Mouse (Mus musculus) adrenal gland, postnatal 10 days (tissue): ENCODE data around the gene Tmem11. TPM values are rescaled to one million over a fixed set of nuclear protein-coding genes. Genes with fewer than 3 reads are reported as not detected.
A peak's percentile ranks its signal among the peaks of the same experiment; 100 is the strongest.

ENCODE experiments used
- DNase-seq: peaks from one replicate; pipeline ENCODE4 v3.0.0; 2021; ENCODE audit warnings: mixed read lengths
- long read RNA-seq, 2 experiments: library from polyadenylated mRNA; stranded (forward); transcript quantifications; one replicate each; pipeline ENCODE4 v2.0.0; 2021
- total RNA-seq, 2 experiments: library from RNA; stranded (reverse); gene quantifications; 2 replicates each; pipeline ENCODE4 v1.2.3; 2021

Tmem11 gene
- total RNA-seq: 10 to 100 TPM; 51.9 to 54.1 TPM
- long read RNA-seq, experiment 1, transcript Tmem11-201 (2 exons, 1,457 nt): major isoform, 60 of 85 reads
- long read RNA-seq, experiment 1, transcript Tmem11-203 (3 exons, 1,511 nt): minor isoform, 5 of 85 reads
- long read RNA-seq, experiment 1, partial matches to known transcripts: 0 of 85 reads
- long read RNA-seq, experiment 1, other reads (novel, unspliced or antisense): 20 of 85 reads
- long read RNA-seq, experiment 2, transcript Tmem11-201 (2 exons, 1,457 nt): major isoform, 38 of 47 reads
- long read RNA-seq, experiment 2, partial matches to known transcripts: 0 of 47 reads
- long read RNA-seq, experiment 2, other reads (novel, unspliced or antisense): 8 of 47 reads

DNA sequence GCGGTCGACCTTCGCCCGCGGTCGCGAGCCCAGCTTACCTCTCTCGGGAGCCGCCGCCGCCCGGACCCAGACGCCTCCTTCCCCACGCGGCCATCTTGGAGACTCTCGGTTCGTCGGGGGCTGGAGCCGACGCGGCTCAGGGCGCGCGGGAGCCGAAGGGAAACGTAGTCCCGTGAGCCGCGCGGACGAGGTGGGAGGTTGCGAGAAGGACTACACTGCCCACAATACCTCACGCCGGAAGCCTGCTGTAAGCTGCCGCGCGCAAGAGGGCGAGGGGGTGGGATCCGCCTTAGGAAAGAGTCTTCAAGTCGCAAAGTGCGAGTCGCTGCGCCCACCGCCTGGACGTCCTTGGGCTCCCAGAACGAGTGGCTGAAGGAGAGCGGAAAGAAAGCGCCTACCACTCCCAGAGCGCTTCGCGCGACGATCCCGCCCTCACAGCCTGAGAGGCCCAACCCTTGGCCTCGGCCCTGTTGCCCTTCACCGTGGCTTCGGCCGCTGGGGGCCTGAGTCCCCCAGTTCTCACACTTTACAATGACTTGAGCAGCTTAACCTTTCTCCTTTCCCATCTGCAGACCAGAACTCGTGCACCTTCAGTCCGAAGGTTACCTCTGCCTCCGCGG is at the start of gene Tmem11:
Gene Tmem11, minus strand, starts transcription at position 598 of the 620 bp plus-strand sequence.
- peak; percentile 95 for DNase-seq

DNA sequence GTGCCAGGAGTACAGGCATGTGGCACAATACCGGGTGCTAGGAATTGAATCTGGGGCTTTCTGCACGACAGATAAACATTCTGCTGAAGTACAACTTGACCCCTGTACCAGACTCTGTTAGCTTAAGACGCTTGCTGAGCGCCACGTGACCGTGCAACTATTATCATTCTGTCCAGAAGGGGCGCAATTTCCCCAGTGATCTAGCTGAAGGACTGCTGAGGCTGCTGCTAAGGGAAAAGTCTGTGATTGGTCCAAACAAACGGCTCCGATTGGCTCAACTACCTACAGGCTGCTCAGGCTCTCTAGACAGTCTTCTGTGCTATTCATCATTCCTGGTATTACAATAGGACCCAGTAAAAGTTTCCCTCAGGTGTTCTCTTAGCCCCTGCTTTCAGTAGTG is 48.2 kb upstream of the Tmem11 start:
- DNase-seq: peak; percentile 93

DNA sequence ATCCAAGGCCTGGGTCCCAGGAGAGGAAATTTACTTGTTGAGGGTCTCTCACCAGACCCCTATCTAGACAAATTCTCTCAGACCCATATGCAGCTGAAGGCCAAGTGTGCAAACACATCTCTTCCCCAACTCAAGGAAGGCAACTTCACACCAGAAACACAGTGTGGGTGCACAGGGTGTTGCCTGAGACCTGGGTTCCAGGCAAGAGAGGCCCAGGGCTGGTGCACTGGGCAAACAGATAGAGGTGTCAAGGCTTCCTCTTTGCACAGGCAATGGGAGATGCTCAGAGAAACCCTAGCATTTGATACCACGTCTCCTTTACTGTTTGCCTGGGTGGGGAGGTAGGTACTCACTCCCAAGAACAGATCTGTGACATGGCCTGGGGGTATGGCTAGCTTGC is 45.9 kb upstream of the Tmem11 start:
- DNase-seq: no peak

DNA sequence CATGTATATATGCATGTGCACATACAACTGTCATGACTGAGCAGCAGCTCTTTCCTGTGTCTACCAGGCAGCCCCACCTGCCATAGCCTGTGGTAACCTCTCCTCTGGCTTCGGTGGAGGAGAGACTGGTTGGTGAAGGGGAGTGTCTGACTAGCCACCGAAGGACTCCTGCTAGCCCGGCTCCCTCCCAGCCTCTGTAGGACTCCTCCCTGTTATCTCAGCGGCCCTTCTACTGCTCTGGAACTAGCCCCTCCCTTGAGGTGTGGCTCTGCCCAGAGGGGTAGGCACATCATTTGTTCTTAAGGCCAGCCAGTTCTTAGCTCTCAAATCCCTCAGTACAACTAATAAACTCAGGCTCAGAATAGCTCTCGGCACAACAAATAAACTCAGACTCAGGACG is 45.4 kb upstream of the Tmem11 start:
- DNase-seq: no peak

DNA sequence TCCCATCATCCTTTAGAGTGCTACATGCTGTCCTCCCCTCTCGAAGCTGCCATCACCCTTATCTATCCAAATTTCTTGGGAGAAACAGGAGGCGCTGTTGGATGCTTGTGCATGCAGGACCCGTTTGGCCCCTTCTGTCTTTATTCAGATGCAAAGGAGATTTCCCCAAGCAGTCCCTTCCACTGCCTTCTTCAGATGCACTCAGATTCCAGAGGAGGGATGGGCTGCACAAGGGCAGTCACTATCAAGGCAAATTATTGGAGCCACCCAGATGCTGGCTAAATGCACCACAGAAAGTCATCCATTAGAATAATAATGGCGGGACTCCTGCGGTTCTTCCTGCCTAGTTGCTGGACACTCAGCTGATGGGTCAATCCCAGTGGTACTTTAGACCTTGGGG is 43.9 kb upstream of the Tmem11 start:
- no peak for DNase-seq

DNA sequence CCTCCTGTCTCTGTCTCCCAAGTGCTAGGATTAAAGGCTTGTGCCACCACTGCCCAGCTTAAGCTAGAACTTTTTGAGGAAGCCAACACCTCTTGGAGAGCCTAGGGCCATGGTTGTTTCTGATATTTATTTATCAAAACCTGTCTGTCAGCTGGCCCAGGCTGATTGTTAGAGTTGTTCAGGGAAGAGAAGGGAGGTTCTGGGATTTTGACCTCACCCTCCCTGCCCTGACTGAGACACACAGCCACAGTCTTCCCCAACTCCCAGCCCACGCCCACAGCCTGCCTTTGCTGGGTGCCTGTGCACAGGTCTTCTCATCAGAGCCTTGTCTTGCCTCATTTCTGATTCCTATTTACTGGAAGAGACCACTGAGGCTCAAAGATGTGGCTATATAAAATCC is 43.1 kb upstream of the Tmem11 start:
- no peak for DNase-seq

DNA sequence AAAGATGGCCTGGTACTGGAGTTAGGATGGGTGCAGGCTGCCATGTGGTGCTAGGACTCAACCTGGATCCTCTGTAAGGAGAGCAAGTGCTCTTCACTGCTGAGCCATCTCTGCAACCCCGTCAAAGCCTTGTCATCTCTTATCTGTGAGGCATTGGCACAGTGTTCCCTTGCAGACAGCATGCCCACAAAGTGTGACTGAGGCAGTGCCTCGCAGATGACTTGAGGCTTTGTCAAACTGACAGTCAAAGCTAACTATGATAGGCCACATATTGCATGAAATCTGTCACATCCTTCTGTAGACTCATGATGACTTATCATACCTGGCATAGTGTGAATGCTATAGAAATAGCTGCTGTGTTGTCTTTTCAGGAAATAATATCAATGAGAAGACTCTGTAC is 40.9 kb upstream of the Tmem11 start:
- no peak for DNase-seq

DNA sequence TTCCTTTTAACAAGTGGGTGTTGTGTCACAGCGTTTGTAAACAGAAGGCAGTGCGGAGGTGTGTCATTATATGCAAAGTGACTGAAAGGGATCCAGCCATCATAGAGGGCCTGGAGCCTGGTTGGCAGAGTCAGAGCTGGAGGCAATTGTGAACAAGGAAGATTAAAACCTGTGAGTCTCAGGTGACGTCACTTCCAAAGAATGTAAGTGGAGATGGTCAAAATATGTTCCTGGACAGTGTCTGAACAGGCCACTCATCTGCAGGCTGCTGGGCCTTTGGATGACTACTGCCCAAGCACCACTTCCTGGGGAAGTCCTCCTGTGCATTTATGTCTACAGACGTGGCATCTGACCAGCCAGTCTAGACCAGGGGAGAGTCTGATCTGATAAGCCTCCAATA is 36.1 kb upstream of the Tmem11 start:
- no peak for DNase-seq

DNA sequence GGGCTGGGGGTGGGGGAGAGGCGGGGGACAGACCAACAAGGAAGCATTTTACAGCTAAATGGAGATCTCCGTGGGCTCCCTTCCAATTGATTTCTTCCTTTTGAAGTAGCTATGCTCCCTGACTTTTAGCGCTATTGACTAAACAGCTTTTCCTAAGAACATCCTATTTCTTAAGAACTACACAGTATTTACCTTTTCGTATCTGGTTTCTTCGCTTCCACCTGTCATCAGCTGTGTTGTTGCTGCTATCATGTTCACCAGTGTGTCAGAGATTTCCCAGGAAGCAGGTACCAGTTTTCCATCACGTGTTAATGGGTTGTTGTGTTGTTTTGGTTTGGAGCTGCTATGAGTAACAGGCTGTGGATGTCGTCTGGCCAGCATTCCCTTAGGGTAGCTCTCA is 35.4 kb upstream of the Tmem11 start, which contains the start of gene Natd1:
Gene Natd1, minus strand, starts transcription at position 260 of the 400 bp plus-strand sequence.
- no peak for DNase-seq

DNA sequence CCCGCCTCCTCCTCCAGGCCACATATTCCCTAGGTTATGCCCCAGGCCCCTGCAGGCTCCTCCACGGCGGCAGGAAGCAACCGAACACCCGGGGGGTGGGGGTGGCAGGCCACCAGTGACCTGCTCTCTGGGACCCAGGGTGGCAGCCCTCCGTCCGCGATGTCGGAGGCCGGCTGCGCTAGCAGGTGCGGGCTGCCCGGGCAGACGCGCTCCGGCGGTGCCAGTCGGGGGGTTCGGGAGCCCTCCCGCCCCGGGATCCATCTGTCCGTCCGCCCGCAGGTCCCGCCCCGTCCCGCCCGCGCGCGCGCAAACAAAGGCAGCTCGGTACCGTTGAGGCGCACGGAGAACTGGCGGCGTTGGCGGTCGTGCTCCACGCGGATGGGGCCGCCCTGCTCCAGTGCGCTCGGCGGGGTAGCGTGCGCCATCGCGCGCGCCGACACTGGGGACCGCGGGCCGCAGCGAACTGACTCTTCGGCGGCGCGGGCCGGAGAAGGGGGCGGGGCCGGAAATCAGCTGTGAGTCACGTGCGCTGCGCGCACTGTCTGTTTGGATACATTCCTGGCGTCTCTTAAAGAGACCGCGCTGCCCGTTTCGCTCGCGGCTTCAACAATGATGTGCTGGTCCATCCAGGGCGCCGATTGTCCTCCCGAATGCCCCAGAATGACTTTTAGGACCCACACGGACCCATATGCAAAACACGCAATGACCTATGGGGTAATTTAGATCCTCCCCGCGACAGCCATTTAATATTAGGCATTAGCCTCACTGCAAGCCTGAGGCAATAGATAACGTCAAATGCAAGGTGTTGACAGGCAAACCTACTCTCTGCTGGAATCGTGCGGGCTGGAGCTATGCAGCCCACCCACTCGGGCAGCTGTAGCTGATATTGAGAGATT is 34.5 kb upstream of the Tmem11 start:
- peak; percentile 96 for DNase-seq

DNA sequence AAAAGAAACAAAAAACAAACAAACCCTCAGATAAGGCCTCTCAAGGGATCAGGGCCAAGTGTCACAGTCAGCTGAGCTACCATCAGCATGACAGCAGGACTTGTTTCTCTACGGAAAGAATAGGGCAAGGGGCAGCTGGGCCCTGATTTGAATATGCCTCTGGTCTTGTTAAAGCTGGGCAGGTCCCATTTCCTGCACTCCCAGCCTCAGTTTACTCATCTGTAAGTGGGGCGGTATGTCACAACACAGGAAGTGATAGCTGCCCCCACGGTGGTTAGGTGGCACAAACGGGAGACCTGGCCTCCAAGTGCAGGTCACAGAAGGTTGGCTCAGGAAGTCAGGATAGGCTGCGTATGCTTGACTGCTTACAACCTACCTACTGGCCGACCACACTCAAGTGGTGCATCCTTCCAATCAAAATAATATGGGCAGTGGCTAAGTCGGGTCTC is 33.5 kb upstream of the Tmem11 start:
- no peak for DNase-seq

DNA sequence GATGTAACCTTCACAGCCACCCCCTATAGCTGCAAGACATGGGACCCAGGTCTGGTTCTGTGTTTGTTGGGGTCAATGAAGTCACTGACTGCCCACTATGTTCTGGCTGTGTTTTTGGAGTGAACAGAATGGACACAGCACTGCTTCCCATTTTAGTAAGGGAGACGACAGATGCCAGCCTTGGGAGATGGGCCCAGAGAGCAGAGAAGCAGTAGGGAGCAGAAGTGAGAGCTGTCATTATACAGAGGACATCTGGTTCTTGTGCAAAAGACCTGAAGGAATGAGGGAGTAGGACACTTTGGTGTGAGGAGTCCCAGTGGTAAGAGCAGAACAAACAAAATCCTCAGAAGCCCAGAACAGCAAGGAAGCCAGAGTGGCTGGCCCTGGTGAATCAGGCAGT is 30.6 kb upstream of the Tmem11 start:
- no peak for DNase-seq

DNA sequence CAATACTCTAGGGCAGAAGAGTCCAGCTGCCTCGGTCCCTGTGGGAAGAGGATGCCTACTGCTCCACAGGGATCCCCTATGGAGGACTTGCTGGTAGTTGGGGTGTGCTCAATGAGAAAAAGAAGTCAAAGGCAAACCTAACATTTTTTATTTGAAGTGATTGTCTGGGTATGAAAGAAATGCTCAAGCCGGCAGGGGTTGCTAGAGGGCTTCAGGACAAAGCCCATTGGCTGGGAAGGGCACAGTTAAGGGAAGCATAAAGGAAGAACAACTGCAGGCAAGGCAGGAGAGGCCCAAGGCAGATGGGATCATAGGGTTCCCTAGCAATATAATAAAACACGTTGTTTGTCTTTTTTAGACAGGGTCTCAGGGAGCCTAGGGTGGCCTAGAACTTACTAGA is 29.0 kb upstream of the Tmem11 start:
- no peak for DNase-seq

DNA sequence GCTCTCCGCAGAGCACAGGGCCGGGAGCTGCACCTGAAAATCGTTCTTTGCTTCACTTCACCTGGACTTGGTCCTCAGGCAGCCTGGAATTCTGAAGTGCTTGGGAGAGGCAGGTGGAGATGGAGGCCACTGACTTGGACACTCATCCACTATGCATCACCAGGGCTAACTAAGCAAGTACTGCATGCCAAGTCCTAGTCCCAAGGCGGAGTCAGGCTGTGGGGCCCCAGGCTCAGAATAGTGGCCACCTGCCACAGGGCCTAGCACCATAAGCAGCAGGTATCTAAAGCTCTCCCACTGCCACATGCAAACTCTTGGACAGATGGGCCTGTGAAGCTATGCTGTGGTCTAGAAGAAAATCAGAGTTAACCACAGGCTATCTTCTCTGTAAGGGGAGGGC is 27.4 kb upstream of the Tmem11 start:
- DNase-seq: no peak

DNA sequence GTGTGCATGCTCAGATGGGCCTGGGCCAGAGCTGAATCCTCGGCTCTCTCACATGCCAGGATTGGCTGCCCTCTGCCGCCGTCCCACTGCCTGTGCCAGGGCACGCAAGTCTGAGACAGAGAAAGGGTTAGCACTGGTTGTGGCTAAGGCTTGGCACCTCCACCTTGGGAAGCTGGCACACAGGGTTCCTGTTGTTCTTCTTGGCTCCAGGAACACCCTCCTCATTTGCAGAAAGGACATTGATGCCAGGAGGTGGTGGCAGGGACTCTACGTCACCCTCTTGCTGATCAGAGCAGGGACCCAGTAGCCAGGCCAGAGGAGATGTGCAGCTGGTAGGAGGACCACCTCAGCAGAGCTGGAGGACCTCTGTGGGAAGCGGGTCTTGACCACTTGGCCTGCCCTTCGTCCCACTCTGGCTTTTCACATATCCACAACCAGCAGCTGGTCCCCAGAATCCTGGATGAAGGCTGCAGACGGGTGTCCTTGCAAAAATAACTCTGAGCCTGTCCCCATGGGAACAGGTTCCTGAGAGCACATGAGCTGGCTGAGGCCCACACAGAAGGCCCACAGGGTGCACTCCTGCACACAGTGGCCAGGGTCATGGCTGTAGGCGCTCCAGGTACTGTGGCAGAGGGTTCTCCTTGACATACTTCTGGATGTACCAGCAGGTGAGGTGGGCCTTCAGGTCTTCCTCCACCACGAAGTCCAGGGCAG is 26.5 kb upstream of the Tmem11 start:
- peak; percentile 65 for DNase-seq

DNA sequence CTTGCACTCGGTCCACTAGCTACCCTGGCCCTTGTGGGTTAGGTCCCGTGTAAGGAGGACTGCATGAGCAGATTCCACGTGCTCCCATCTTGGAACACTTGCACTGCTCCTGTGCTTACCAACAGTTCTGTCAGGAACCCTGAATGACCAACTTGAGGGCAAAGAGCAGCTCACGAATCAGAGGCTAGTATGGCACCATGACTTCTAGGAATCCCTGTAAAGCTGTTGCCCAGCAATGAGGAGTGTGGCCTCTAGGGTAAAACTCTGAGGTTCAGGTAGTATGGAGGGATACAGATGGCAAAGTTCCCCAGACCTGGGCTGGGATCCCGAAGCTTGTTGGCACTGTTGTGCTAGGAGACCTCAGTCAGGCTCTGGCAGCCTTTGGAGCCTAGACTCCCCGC is 24.6 kb upstream of the Tmem11 start:
- peak; percentile 60 for DNase-seq

DNA sequence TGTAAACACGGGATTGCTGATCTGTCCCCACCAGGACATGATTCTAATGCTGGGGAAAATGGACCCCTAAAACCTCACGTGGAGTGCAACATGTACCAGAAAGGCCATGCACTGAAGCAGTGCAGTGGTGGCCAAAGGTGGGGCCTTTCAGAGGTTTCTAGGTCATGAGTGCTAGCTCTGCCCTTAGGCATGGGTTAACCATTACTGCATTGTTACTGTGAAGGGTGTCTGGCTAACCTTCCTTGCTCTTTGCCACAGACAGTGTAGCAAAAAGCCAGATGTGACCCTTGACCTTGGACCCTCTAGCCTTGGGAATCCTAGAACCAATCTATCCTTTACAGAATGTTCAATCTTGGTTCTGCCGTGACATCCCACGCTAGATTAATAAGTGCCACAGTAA is 23.4 kb upstream of the Tmem11 start:
- no peak for DNase-seq

DNA sequence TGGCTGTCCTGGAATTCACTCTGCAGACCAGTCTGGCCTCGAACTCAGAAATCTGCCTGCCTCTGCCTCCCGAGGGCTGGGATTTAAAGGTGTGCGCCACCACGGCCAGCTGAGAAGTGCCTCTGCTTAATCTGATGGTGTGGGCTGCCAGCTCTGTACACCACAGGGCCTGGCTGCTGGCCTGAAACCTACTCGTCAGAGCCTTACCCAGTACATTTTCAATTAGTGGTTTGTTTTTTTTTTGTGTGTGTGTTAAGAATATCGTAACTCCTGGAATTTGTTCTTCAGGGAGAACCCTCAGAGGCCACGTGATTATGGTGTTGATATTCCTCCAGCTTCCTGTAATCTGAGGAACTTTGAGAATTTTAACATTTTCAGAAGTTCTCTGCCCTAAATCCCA is 22.9 kb upstream of the Tmem11 start:
- no peak for DNase-seq

DNA sequence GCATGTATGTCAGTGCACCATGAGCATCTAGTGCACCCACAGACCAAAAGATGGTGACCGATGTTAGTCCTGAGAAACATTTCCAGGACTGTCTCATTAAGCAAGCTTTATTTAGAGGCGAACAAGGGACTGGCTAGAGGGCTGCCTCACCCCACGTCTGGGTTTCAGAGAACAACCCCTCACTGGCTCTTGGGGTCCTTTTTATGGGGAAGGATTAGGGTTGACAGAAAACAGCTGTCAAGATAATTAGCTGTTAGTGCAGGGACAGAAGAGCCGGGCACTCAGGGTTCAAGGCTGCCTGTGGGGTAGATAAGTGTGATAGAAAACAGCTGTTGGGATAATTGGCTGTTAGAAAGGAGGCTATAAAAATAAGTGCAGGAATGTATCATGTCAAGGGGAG is 16.8 kb upstream of the Tmem11 start:
- DNase-seq: no peak

DNA sequence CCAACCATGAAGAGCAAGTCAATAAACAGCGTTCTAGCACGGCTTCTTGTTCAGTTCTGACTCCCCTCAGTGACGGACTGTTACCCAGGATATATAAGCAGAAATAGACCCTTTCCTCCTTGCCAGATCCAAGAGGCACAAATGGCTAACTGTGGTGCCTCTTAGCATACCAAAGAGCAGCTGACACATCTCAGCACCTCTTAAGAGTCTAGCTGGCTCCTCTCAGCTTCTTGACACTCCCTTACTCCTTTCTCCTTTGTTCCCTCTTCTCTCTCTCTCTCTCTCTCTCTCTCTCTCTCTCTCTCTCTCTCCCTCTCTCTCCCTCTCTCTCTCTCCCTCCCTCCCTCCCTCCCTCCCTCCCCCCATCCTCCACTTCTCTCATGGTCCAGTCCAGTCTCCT is 11.7 kb upstream of the Tmem11 start:
- DNase-seq: no peak

DNA sequence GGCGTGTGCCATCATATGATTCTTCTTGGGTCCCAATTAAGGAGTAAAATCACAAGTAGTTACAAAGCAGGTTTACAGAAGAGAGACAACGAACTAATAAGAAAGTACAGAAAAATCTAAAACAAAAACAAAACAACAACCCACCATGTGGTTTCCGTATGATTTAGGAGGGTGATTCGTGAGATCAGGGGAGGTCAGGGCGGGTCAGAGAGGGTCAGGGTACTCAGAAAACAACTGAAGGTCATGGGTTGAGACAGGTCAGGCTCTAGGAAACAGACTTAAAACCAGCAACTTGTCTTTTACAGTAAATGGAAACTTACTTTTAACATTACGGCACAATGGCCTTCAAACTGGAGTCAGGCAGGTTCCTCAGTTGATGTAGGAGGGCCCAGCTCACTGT is 11.2 kb upstream of the Tmem11 start:
- no peak for DNase-seq

DNA sequence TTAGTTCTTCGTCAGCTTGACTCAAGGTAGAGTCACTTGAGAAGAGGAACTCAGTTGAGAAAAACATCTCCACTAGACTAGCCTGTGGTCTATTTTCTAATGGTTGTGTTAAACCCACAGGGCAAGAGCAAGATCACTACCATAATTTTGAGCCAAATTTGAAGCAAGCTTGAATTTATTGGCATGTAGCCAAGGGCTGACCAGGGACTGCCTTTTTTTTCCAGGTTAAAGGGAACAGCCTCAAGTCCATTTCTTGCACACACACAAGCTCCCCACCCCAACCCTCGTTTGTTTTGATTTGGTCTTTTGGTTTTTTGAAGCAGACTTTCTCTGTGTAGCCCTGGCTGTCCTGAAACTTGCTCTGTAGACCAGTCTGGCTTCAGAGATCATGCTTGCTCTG is 10.8 kb upstream of the Tmem11 start:
- DNase-seq: no peak
